Comparison of ENCODE assay signal across 28 mouse cellular contexts in genomic region chr3:66462341-66462740, GRCm38 (mm10).
"Had no signal": no experiment of that assay in that cellular context is flagged by ENCODE, and none has a peak within 500 bp of the region (broad histone marks: within the 10 kb centered on the region; RNA-seq: fewer than 3 reads in every experiment).

No protein-coding gene starts in this region.

- H3K4me2 ChIP-seq: embryonic facial prominence, embryonic 12.5 days; embryonic facial prominence, embryonic 13.5 days; embryonic facial prominence, embryonic 15.5 days; forebrain, embryonic 12.5 days; forebrain, embryonic 13.5 days; forebrain, embryonic 15.5 days had no signal

- ATAC-seq: forebrain, embryonic 13.5 days; forebrain, embryonic 14.5 days; forebrain, embryonic 15.5 days; forebrain, embryonic 16.5 days; forebrain, postnatal 0 days had no signal

- H3K4me1 ChIP-seq: embryonic facial prominence, embryonic 10.5 days; embryonic facial prominence, embryonic 12.5 days; embryonic facial prominence, embryonic 13.5 days; embryonic facial prominence, embryonic 15.5 days; forebrain, embryonic 10.5 days; forebrain, embryonic 12.5 days; forebrain, embryonic 13.5 days; forebrain, embryonic 15.5 days had no signal

- H3K27me3 ChIP-seq: embryonic facial prominence, embryonic 12.5 days; embryonic facial prominence, embryonic 13.5 days; embryonic facial prominence, embryonic 15.5 days; forebrain, embryonic 12.5 days; forebrain, embryonic 13.5 days; forebrain, embryonic 15.5 days had no signal

- H3K9me3 ChIP-seq: embryonic facial prominence, embryonic 10.5 days; embryonic facial prominence, embryonic 12.5 days; embryonic facial prominence, embryonic 15.5 days; forebrain, embryonic 10.5 days; forebrain, embryonic 12.5 days; forebrain, embryonic 13.5 days; forebrain, embryonic 15.5 days had no signal

- DNase-seq: cerebellum, adult 2 months; cerebellum, adult 8-10 months; cerebellum, adult 9-10 months; cerebellum, adult 9-11 months; cerebellum, postnatal 14 days; cerebellum, postnatal 25 days; cerebellum, postnatal 36 days; embryo, embryonic 11 days; forebrain, postnatal 0 days; gastrocnemius, adult 2 months; gastrocnemius, postnatal 10 days; gastrocnemius, postnatal 14 days; gastrocnemius, postnatal 25 days; gastrocnemius, postnatal 36 days; heart, adult 11 months; heart, adult 18-20 months; heart, adult 2 months had no signal

- H3K9ac ChIP-seq: embryonic facial prominence, embryonic 12.5 days; embryonic facial prominence, embryonic 13.5 days; embryonic facial prominence, embryonic 15.5 days; forebrain, embryonic 12.5 days; forebrain, embryonic 13.5 days; forebrain, embryonic 15.5 days; forebrain, postnatal 0 days had no signal

- H3K27ac ChIP-seq: embryonic facial prominence, embryonic 10.5 days; embryonic facial prominence, embryonic 12.5 days; embryonic facial prominence, embryonic 13.5 days; embryonic facial prominence, embryonic 15.5 days; forebrain, embryonic 10.5 days; forebrain, embryonic 12.5 days; forebrain, embryonic 13.5 days; forebrain, embryonic 15.5 days; gastrocnemius, adult 2 months; heart, adult 2 months had no signal

- H3K36me3 ChIP-seq: embryonic facial prominence, embryonic 10.5 days; embryonic facial prominence, embryonic 12.5 days; embryonic facial prominence, embryonic 13.5 days; embryonic facial prominence, embryonic 15.5 days; forebrain, embryonic 10.5 days; forebrain, embryonic 12.5 days; forebrain, embryonic 15.5 days had no signal

- H3K4me3 ChIP-seq: embryonic facial prominence, embryonic 10.5 days; embryonic facial prominence, embryonic 12.5 days; embryonic facial prominence, embryonic 13.5 days; embryonic facial prominence, embryonic 15.5 days; erythroblast, embryonic 14.5 days; forebrain, embryonic 10.5 days; forebrain, embryonic 12.5 days; forebrain, embryonic 13.5 days; forebrain, embryonic 15.5 days; gastrocnemius, adult 2 months; heart, adult 2 months had no signal
